Mouse (Mus musculus) limb, embryonic 12.5 days (tissue): ENCODE data around the gene Ngp. TPM values are rescaled to one million over a fixed set of nuclear protein-coding genes. Genes with fewer than 3 reads are reported as not detected.

ENCODE experiments used
- ATAC-seq: fragments of 200-750 bp; cut with Nextera tagmentation; 2 replicates; pipeline ENCODE4 v1.8.0; 2017; ENCODE audit warnings: low read depth, moderate TSS enrichment; ENCODE audit not compliant: insufficient number of reproducible peaks, insufficient read depth, low FRiP score, low TSS enrichment
- H3K27ac ChIP-seq: fragments of 300-500 bp; sonication (generic); 2 replicates; pipeline ENCODE4 v1.5.1; 2016; ENCODE audit warnings: mild to moderate bottlenecking, moderate library complexity
- H3K27me3 ChIP-seq: fragments of 300-500 bp; sonication (generic); 2 replicates; pipeline ENCODE4 v1.6.1; 2016; ENCODE audit warnings: mild to moderate bottlenecking, moderate library complexity
- H3K36me3 ChIP-seq: fragments of 300-500 bp; sonication (generic); 2 replicates; pipeline ENCODE4 v1.6.1; 2016; ENCODE audit warnings: mild to moderate bottlenecking, moderate library complexity
- H3K4me1 ChIP-seq: fragments of 300-500 bp; sonication (generic); replicated peaks from 2 replicates; pipeline ENCODE4 v1.6.1; 2016
- H3K4me2 ChIP-seq: fragments of 300-500 bp; sonication (generic); 2 replicates; pipeline ENCODE4 v1.6.1; 2016; ENCODE audit warnings: mild to moderate bottlenecking, moderate library complexity
- H3K4me3 ChIP-seq: fragments of 300-500 bp; sonication (generic); replicated peaks from 2 replicates; pipeline ENCODE4 v1.5.1; 2016; ENCODE audit warnings: mild to moderate bottlenecking
- H3K9ac ChIP-seq: fragments of 300-500 bp; sonication (generic); replicated peaks from 2 replicates; pipeline ENCODE4 v1.6.1; 2016; ENCODE audit warnings: mild to moderate bottlenecking, moderate library complexity
- H3K9me3 ChIP-seq: fragments of 300-500 bp; sonication (generic); 2 replicates; pipeline ENCODE4 v1.6.1; 2016; ENCODE audit warnings: mild to moderate bottlenecking, moderate library complexity
- WGBS: fragments of 180-500 bp; shearing (Covaris S2); methylation state at CpG from one replicate; pipeline ENCODE4 v1.1.7; 2016; 5-methylcytosine and 5-hydroxymethylcytosine counted together
- polyA plus RNA-seq: library from polyadenylated mRNA; unstranded; fragments of >200 nt; fragmentation: Nextera tagmentation; extraction: Ambion mirVana; gene quantifications from 2 replicates; pipeline ENCODE4 v1.2.1, GENCODE M21; 2016

Gene Ngp
- polyA plus RNA-seq, 1 experiment from 2014 or later = 0.95 TPM

DNA sequence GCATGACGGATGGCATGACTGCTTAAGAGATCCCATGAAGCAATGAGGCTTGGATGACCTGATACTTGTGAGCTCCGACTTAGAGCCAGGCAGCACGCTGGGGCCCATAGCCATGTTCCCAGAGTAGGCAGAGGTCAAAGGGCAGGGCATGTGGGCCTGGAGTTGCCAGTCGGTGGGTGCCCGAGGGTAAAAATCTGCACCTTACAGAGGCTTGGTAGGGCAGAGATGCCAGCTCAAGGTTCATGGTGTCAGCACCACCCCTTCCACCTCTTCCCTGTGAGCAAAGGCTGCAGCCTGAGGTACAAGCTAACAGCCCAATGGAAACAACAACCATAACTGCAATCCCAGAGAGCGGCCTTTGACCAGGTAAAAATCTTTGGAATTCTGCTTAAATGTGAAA is 45.8 kb downstream of the Ngp start:
- Histone ChIP-seq H3K27me3 (no peaks in the 10 kb centered on the region), H3K4me1 (no peaks in the 10 kb centered on the region), H3K4me2 (no peak overlapping the region), H3K9ac (no peak overlapping the region), H3K4me3 (no peak overlapping the region), H3K27ac (no peak overlapping the region), H3K9me3 (no peaks in the 10 kb centered on the region), H3K36me3 (peaks cover 6% of the 10 kb centered on the region; the same call in 1 of the 2 replicates)
- no peak for ATAC-seq
- 92% methylated on average over 6 of the region's 6 CpGs for WGBS

DNA sequence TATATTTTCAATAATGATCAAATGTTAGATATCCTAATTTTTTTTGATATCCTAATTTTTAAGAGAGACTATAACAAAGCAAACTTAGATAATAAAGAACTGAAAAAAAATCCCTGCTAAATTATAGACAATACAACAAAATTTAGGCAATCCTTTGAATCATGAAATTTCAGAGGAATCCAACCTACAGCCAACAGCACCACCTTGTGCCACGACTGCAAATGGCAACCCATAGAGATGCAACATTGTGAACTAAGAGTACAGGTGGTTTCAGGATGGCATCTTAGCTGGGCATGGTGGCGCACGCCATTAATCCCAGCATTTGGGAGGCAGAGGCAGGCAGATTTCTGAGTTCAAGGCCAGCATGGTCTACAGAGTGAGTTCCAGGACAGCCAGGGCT is 46.6 kb downstream of the Ngp start:
- Histone ChIP-seq H3K9me3 (no peaks in the 10 kb centered on the region), H3K4me1 (no peaks in the 10 kb centered on the region), H3K27ac (no peak overlapping the region), H3K27me3 (no peaks in the 10 kb centered on the region), H3K4me3 (no peak overlapping the region), H3K36me3 (peaks cover 6% of the 10 kb centered on the region; the same call in 1 of the 2 replicates), H3K9ac (no peak overlapping the region), H3K4me2 (no peak overlapping the region)
- 85% methylated on average over 3 of the region's 3 CpGs for WGBS
- ATAC-seq = no peak

Other genes starting within 250 kb of the Ngp start
- gene Cspg5, start 176.0 kb upstream of the Ngp start, polyA plus RNA-seq = 0.76 and 1.4 TPM in 2 replicates
- gene Elp6, start 114.6 kb upstream of the Ngp start, polyA plus RNA-seq = 37.2 and 40.9 TPM in 2 replicates
- 38.4 and 42.0 TPM in 2 replicates for gene Scap, start 86.5 kb upstream of the Ngp start, polyA plus RNA-seq
- 18.3 and 20.2 TPM in 2 replicates for gene Ptpn23, start 11.5 kb upstream of the Ngp start, polyA plus RNA-seq
- 7.8 and 9.6 TPM in 2 replicates for gene Klhl18, start 56.9 kb downstream of the Ngp start, polyA plus RNA-seq
- 1.6 TPM in 2 replicates for gene Kif9, start 57.2 kb downstream of the Ngp start, polyA plus RNA-seq
- 46.4 and 51.2 TPM in 2 replicates for gene Setd2, start 112.8 kb downstream of the Ngp start, polyA plus RNA-seq
- 62.7 and 67.1 TPM in 2 replicates for gene Nradd, start 204.7 kb downstream of the Ngp start, polyA plus RNA-seq
- 1.1 and 1.6 TPM in 2 replicates for gene Nbeal2, start 234.4 kb downstream of the Ngp start, polyA plus RNA-seq
- 126 and 133 TPM in 2 replicates for gene Ccdc12, start 236.8 kb downstream of the Ngp start, polyA plus RNA-seq